Mouse (Mus musculus) midbrain, embryonic 11.5 days (tissue): ENCODE results near the gene Sec24b. TPM values are rescaled to one million over a fixed set of nuclear protein-coding genes. Genes with fewer than 3 reads are reported as not detected.

ENCODE experiments used
- ATAC-seq: fragments of 200-750 bp; cut with Nextera tagmentation; 2 replicates; pipeline ENCODE4 v1.8.0; 2017; ENCODE audit warnings: moderate TSS enrichment, moderate library complexity; ENCODE audit not compliant: low FRiP score
- DNase-seq: peaks from one replicate; pipeline ENCODE4 v3.0.0; 2015; ENCODE audit warnings: low spot score; ENCODE audit errors: missing footprints
- H3K27ac ChIP-seq: fragments of 300-500 bp; sonication (generic); 2 replicates; pipeline ENCODE4 v1.5.1; 2014; ENCODE audit warnings: low read depth, low read length
- H3K27me3 ChIP-seq: fragments of 300-500 bp; sonication (generic); 2 replicates; pipeline ENCODE4 v1.6.1; 2014; ENCODE audit warnings: mild to moderate bottlenecking, low read length, moderate library complexity, mixed read lengths; ENCODE audit not compliant: control insufficient read depth, insufficient read depth
- H3K36me3 ChIP-seq: fragments of 300-500 bp; sonication (generic); 2 replicates; pipeline ENCODE4 v1.6.1; 2014; ENCODE audit warnings: mild to moderate bottlenecking, low read length, moderate library complexity, mixed read lengths; ENCODE audit not compliant: control insufficient read depth, insufficient read depth
- H3K4me1 ChIP-seq: fragments of 300-500 bp; sonication (generic); 2 replicates; pipeline ENCODE4 v1.6.1; 2014; ENCODE audit warnings: low read length; ENCODE audit not compliant: control insufficient read depth, insufficient read depth
- H3K4me2 ChIP-seq: fragments of 300-500 bp; sonication (generic); 2 replicates; pipeline ENCODE4 v1.6.1; 2014; ENCODE audit warnings: mild to moderate bottlenecking, moderate library complexity
- H3K4me3 ChIP-seq: fragments of 300-500 bp; sonication (generic); 2 replicates; pipeline ENCODE4 v1.5.1; 2014; ENCODE audit warnings: low read depth, low read length
- H3K9ac ChIP-seq: fragments of 300-500 bp; sonication (generic); 2 replicates; pipeline ENCODE4 v1.6.1; 2014; ENCODE audit warnings: low read length
- H3K9me3 ChIP-seq: fragments of 300-500 bp; sonication (generic); 2 replicates; pipeline ENCODE4 v1.6.1; 2016; ENCODE audit warnings: low read length; ENCODE audit not compliant: control insufficient read depth
- WGBS: fragments of 180-500 bp; shearing (Covaris S2); extraction: QIAGEN DNeasy Blood & Tissue Kit; methylation state at CpG from one replicate; pipeline ENCODE4 v1.1.7; 2014; 5-methylcytosine and 5-hydroxymethylcytosine counted together
- polyA plus RNA-seq: library from polyadenylated mRNA; unstranded; fragments of >200 nt; fragmentation: Nextera tagmentation; extraction: Ambion mirVana; gene quantifications from 2 replicates; pipeline ENCODE4 v1.2.1, GENCODE M21; 2014

Sec24b gene
- polyA plus RNA-seq, 1 experiment from 2014 or later: 27.0 TPM

GRCm38 (mm10) chr3:130058488-130058887, 2.9 kb downstream of the Sec24b start:
- Histone ChIP-seq H3K4me1 (peaks cover 12% of the 10 kb centered on the region), H3K4me3 (no peak overlapping the region), H3K4me2 (no peak overlapping the region), H3K9ac (no peak overlapping the region), H3K9me3 (no peaks in the 10 kb centered on the region), H3K36me3 (no peaks in the 10 kb centered on the region), H3K27me3 (no peaks in the 10 kb centered on the region), H3K27ac (no peak overlapping the region)
- DNase-seq (peak; percentile 77), ATAC-seq (no peak)
- WGBS: 84% methylated on average over 2 of the region's 2 CpGs

- Histone ChIP-seq H3K9ac (no peak overlapping the region), H3K27ac (no peak overlapping the region), H3K9me3 (no peaks in the 10 kb centered on the region), H3K36me3 (no peaks in the 10 kb centered on the region), H3K4me1 (peaks cover 15% of the 10 kb centered on the region), H3K27me3 (no peaks in the 10 kb centered on the region), H3K4me2 (no peak overlapping the region), H3K4me3 (no peak overlapping the region)
- peak; percentile 59 for DNase-seq
- 84% methylated on average over 14 of the region's 14 CpGs for WGBS
- ATAC-seq: no peak
Observed at GRCm38 (mm10) chr3:130057569-130058345, 3.6 kb downstream of the Sec24b start.

GRCm38 (mm10) chr3:130055416-130056385, 5.7 kb downstream of the Sec24b start:
- Histone ChIP-seq H3K9me3 (no peaks in the 10 kb centered on the region), H3K27me3 (no peaks in the 10 kb centered on the region), H3K4me1 (peaks cover 10% of the 10 kb centered on the region), H3K36me3 (no peaks in the 10 kb centered on the region), H3K9ac (no peak overlapping the region), H3K27ac (no peak overlapping the region), H3K4me3 (no peak overlapping the region), H3K4me2 (no peak overlapping the region)
- ATAC-seq: no peak
- 92% methylated on average over 15 of the region's 15 CpGs for WGBS
- DNase-seq: peak; percentile 71

GRCm38 (mm10) chr3:130054587-130054986, 6.8 kb downstream of the Sec24b start:
- H3K9ac ChIP-seq: no peak overlapping the region
- H3K4me3 ChIP-seq: no peak overlapping the region
- 94% methylated on average over 6 of the region's 6 CpGs for WGBS
- no peaks in the 10 kb centered on the region for H3K36me3 ChIP-seq
- no peak overlapping the region for H3K27ac ChIP-seq
- no peaks in the 10 kb centered on the region for H3K27me3 ChIP-seq
- H3K4me2 ChIP-seq: no peak overlapping the region
- no peak for ATAC-seq
- DNase-seq: no peak
- H3K9me3 ChIP-seq: no peaks in the 10 kb centered on the region
- H3K4me1 ChIP-seq: peaks cover 10% of the 10 kb centered on the region

GRCm38 (mm10) chr3:130053340-130054066, 7.8 kb downstream of the Sec24b start:
- Histone ChIP-seq H3K4me3 (no peak overlapping the region), H3K36me3 (no peaks in the 10 kb centered on the region), H3K4me1 (peaks cover 4% of the 10 kb centered on the region; the same call in 1 of the 2 replicates), H3K4me2 (no peak overlapping the region), H3K27me3 (no peaks in the 10 kb centered on the region), H3K27ac (no peak overlapping the region), H3K9me3 (no peaks in the 10 kb centered on the region), H3K9ac (no peak overlapping the region)
- DNase-seq (peak; percentile 69), ATAC-seq (no peak)
- 72% methylated on average over 10 of the region's 10 CpGs for whole genome bisulfite sequencing

- Histone ChIP-seq H3K36me3 (no peaks in the 10 kb centered on the region), H3K9me3 (no peaks in the 10 kb centered on the region), H3K27ac (no peak overlapping the region), H3K4me3 (no peak overlapping the region), H3K27me3 (no peaks in the 10 kb centered on the region), H3K4me1 (peaks cover 4% of the 10 kb centered on the region; the same call in 1 of the 2 replicates), H3K4me2 (no peak overlapping the region), H3K9ac (no peak overlapping the region)
- WGBS: 83% methylated on average over 6 of the region's 6 CpGs
- DNase-seq (peak; percentile 35), ATAC-seq (no peak)
Observed at GRCm38 (mm10) chr3:130052541-130053298, 8.6 kb downstream of the Sec24b start.

- peaks cover 4% of the 10 kb centered on the region; the same call in 1 of the 2 replicates for H3K4me1 ChIP-seq
- no peaks in the 10 kb centered on the region for H3K27me3 ChIP-seq
- DNase-seq (peak; percentile 65), ATAC-seq (no peak)
- 92% methylated on average over 8 of the region's 8 CpGs for WGBS
- no peak overlapping the region for H3K4me2 ChIP-seq
- H3K9ac ChIP-seq: no peak overlapping the region
- H3K4me3 ChIP-seq: no peak overlapping the region
- no peak overlapping the region for H3K27ac ChIP-seq
- no peaks in the 10 kb centered on the region for H3K9me3 ChIP-seq
- H3K36me3 ChIP-seq: no peaks in the 10 kb centered on the region
Observed at GRCm38 (mm10) chr3:130052116-130052515, 9.2 kb downstream of the Sec24b start.

GRCm38 (mm10) chr3:130040711-130041110, 20.6 kb downstream of the Sec24b start:
- no peak overlapping the region for H3K9ac ChIP-seq
- no peak overlapping the region for H3K4me3 ChIP-seq
- DNase-seq: peak; percentile 61
- H3K36me3 ChIP-seq: peaks cover 11% of the 10 kb centered on the region
- no peak overlapping the region for H3K4me2 ChIP-seq
- H3K27ac ChIP-seq: no peak overlapping the region
- H3K4me1 ChIP-seq: no peaks in the 10 kb centered on the region
- 95% methylated on average over 5 of the region's 5 CpGs for WGBS
- ATAC-seq: no peak
- H3K27me3 ChIP-seq: no peaks in the 10 kb centered on the region
- peaks cover 3% of the 10 kb centered on the region; the same call in 1 of the 2 replicates for H3K9me3 ChIP-seq
